Mouse (Mus musculus) heart, adult 2 months (tissue): Measurements from ENCODE around the gene Pxylp1. TPM values are rescaled to one million over a fixed set of nuclear protein-coding genes. Genes with fewer than 3 reads are reported as not detected.

Source experiments
- DNase-seq, 2 experiments: peaks; one replicate each; pipeline ENCODE4 v3.0.0; 2021
- H3K27ac ChIP-seq: fragments of 200-600 bp; 2 replicates; pipeline ENCODE4 v1.8.1; 2022
- H3K27me3 ChIP-seq: fragments of 200-500 bp; 2 replicates; pipeline ENCODE4 v1.6.1; 2012; ENCODE audit warnings: mild to moderate bottlenecking, low read length, inconsistent platforms, mixed read lengths; ENCODE audit not compliant: control insufficient read depth, insufficient read depth
- H3K36me3 ChIP-seq: fragments of 200-500 bp; 2 replicates; pipeline ENCODE4 v1.6.1; 2012; ENCODE audit warnings: low read length, inconsistent platforms; ENCODE audit not compliant: control insufficient read depth, insufficient read depth
- H3K4me1 ChIP-seq: fragments of 200-500 bp; 2 replicates; pipeline ENCODE4 v1.6.1; 2011; ENCODE audit warnings: low read length; ENCODE audit not compliant: control insufficient read depth, insufficient read depth
- H3K4me3 ChIP-seq: fragments of 200-600 bp; 2 replicates; pipeline ENCODE4 v1.8.1; 2022
- H3K79me2 ChIP-seq: fragments of 200-500 bp; replicated peaks from 2 replicates; pipeline ENCODE4 v1.6.1; 2012; ENCODE audit warnings: mild to moderate bottlenecking, inconsistent platforms, low read length, moderate library complexity, mixed read lengths; ENCODE audit not compliant: control insufficient read depth, insufficient read depth
- H3K9ac ChIP-seq: fragments of 200-500 bp; 2 replicates; pipeline ENCODE4 v1.6.1; 2012; ENCODE audit warnings: low read depth, mild to moderate bottlenecking, control low read depth, inconsistent platforms, low read length, mixed read lengths
- CTCF ChIP-seq: fragments of 200-600 bp; IDR thresholded peaks from 2 replicates; pipeline ENCODE4 v1.8.1; 2022; ENCODE audit warnings: antibody characterized with exemption, mild to moderate bottlenecking, moderate library complexity
- EP300 ChIP-seq: fragments of 200-500 bp; IDR thresholded peaks from 2 replicates; pipeline ENCODE4 v1.6.1; 2011; ENCODE audit warnings: low read depth, low read length, control low read depth; ENCODE audit not compliant: insufficient read depth
- POLR2A ChIP-seq: fragments of 200-500 bp; IDR thresholded peaks from 2 replicates; pipeline ENCODE4 v1.6.1; 2011; ENCODE audit warnings: mild to moderate bottlenecking, low read depth, low read length, control low read depth; ENCODE audit not compliant: insufficient read depth
- WGBS: fragments of 180-500 bp; shearing (Covaris S2); methylation state at CpG from one replicate; pipeline ENCODE4 v1.1.7; 2018; 5-methylcytosine and 5-hydroxymethylcytosine counted together
- intact Hi-C: fragments of 180-260 bp; cut with DNase I; formaldehyde crosslinking; loops from one replicate; pipeline ENCODE4 v1.15.1; 2025
- polyA plus RNA-seq: library from polyadenylated mRNA; depleted of rRNA; stranded (reverse); fragments of >200 nt; gene quantifications from 2 replicates; pipeline ENCODE4 v1.2.3, GENCODE M21; 2012
- total RNA-seq, 2 experiments: library from RNA; stranded (reverse); gene quantifications; 2 replicates each; pipeline ENCODE4 v1.2.3; 2021

Gene Pxylp1
- total and polyA plus RNA-seq, 3 experiments, result 6.5 to 16.9 (median 16.3) TPM

DNA sequence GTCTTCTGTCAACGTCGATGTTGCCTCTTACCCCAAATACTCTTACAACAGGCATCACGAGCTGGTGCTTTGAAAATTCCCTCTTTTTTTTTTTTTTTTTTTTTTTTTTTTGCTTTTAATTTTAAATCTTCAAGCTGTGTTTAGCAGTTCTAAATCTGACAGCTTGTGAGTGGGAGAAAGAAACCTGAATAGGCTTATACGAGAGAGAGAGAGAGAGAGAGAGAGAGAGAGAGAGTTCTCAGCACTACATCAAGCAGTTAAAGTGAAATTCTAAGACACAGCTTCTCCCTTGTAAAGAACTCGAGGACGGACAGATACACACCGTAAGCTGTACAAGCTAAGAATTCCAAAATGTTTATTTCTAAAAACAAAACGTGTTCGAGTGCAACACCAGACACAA lies 69.5 kb downstream of the Pxylp1 start:
- Histone ChIP-seq H3K4me3 (no peak overlapping the region), H3K36me3 (no peaks in the 10 kb centered on the region), H3K9ac (no peak overlapping the region), H3K27me3 (no peaks in the 10 kb centered on the region), H3K79me2 (no peaks in the 10 kb centered on the region), H3K4me1 (peaks cover 1% of the 10 kb centered on the region), H3K27ac (no peak overlapping the region)
- DNase-seq, result no peak
- TF ChIP-seq POLR2A (no peak), CTCF (no peak), EP300 (no peak)
- intact Hi-C loops, result no loop called here
- WGBS, result 91% methylated on average over 9 of the region's 9 CpGs

DNA sequence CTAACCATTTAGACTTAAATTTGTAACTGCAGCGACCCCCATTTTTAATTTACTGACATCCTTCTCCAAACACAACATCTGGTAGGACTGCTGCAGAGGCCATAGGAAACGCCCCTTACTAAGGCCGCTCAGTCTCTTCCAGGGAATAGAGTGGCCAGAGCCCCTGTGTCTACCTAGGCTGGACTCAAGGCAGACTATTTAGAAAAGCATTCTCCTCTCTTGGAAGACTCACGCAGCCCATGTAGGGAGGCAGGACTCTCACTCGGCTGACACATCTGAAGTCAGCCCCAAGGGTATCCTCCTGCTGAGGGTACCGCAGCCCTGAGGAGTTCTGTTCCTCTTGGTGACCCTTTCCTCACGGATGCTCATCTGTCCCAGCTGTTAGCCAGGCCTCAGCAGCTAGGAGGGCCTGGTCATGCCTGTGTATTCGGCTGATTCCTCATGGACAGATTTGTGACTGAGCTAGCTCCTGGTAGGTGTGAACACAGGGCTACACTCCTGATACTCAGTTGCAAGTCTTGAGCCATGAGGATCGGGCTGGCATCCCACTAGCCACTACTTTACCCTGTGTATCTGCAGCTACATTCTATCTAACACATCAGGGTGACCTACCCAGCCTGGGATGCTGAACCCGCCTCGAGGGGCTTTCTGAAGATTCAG lies 73.5 kb downstream of the Pxylp1 start:
- no peak overlapping the region for H3K9ac ChIP-seq
- 59% methylated on average over 11 of the region's 11 CpGs for WGBS
- TF ChIP-seq POLR2A (no peak), EP300 (no peak)
- H3K36me3 ChIP-seq, result no peaks in the 10 kb centered on the region
- H3K27me3 ChIP-seq, result no peaks in the 10 kb centered on the region
- H3K27ac ChIP-seq, result no peak overlapping the region
- no peaks in the 10 kb centered on the region for H3K79me2 ChIP-seq
- DNase-seq, result no peak
- intact Hi-C loops, result loop anchor here (1.0 to 2.0 kb wide), 3 partner anchors 60 to 246 kb away; no protein-coding TSS in a partner anchor
- no peak overlapping the region for H3K4me3 ChIP-seq
- H3K4me1 ChIP-seq, result peaks cover 1% of the 10 kb centered on the region

GRCm38 (mm10) chr9:96818128-96818821 lies 74.2 kb downstream of the Pxylp1 start:
- Histone ChIP-seq H3K4me3 (no peak overlapping the region), H3K27me3 (no peaks in the 10 kb centered on the region), H3K27ac (no peak overlapping the region), H3K36me3 (no peaks in the 10 kb centered on the region), H3K4me1 (no peaks in the 10 kb centered on the region), H3K79me2 (no peaks in the 10 kb centered on the region), H3K9ac (no peak overlapping the region; the same call in 1 of the 2 replicates)
- intact Hi-C loops, result loop anchor here (1.0 to 2.0 kb wide), 3 partner anchors 59 to 245 kb away; no protein-coding TSS in a partner anchor
- DNase-seq, result peak in 1 of 2 experiments; percentile 23
- TF ChIP-seq CTCF, result peak; percentile 92
- TF ChIP-seq POLR2A, result no peak
- 35% methylated on average over 7 of the region's 7 CpGs for WGBS

DNA sequence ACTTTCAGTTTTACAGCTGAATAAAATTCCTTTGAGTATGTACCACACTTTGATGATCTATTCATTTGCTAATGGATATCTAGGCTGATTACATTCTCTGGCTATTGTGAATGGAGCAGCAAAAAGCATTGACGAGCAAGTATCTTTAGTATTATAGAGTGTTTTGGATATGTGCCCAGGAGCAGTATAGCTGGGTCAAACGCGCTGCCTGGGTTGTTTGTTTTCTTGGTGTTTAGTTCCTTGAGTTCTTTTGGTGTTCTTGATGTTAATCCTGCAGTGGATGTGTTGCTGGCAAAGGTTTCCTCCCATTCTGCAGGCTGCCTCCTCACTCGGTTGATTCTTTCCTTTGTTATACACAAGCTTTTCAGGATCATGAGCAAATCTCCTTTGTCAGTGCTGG lies 80.5 kb downstream of the Pxylp1 start:
- Histone ChIP-seq H3K4me1 (no peaks in the 10 kb centered on the region), H3K79me2 (no peaks in the 10 kb centered on the region), H3K4me3 (no peak overlapping the region), H3K36me3 (no peaks in the 10 kb centered on the region), H3K27ac (no peak overlapping the region), H3K27me3 (no peaks in the 10 kb centered on the region), H3K9ac (no peak overlapping the region)
- TF ChIP-seq POLR2A (no peak), CTCF (no peak), EP300 (no peak)
- intact Hi-C loops, result no loop called here
- no peak for DNase-seq
- WGBS, result 54% methylated on average over 4 of the region's 4 CpGs

GRCm38 (mm10) chr9:96800131-96800825 lies 92.2 kb downstream of the Pxylp1 start:
- H3K4me1 ChIP-seq, result 0 out of 2 replicates have a peak, but pooled peaks cover under 1% of the 10 kb centered on the region
- intact Hi-C loops, result no loop called here
- H3K4me3 ChIP-seq, result no peak overlapping the region
- TF ChIP-seq EP300 (no peak), POLR2A (no peak), CTCF (peak; percentile 47)
- H3K79me2 ChIP-seq, result no peaks in the 10 kb centered on the region
- no peaks in the 10 kb centered on the region for H3K27me3 ChIP-seq
- no peaks in the 10 kb centered on the region for H3K36me3 ChIP-seq
- no peak for DNase-seq
- WGBS, result 23% methylated on average over 5 of the region's 5 CpGs
- H3K27ac ChIP-seq, result no peak overlapping the region
- H3K9ac ChIP-seq, result no peak overlapping the region

GRCm38 (mm10) chr9:96797311-96797710 lies 95.2 kb downstream of the Pxylp1 start:
- intact Hi-C loops, result no loop called here
- H3K9ac ChIP-seq, result no peak overlapping the region
- 70% methylated on average over 3 of the region's 3 CpGs for WGBS
- no peaks in the 10 kb centered on the region for H3K36me3 ChIP-seq
- H3K27ac ChIP-seq, result no peak overlapping the region
- H3K4me1 ChIP-seq, result 0 out of 2 replicates have a peak, but pooled peaks cover 2% of the 10 kb centered on the region
- no peak for DNase-seq
- no peaks in the 10 kb centered on the region for H3K27me3 ChIP-seq
- no peak for TF ChIP-seq POLR2A
- no peak for TF ChIP-seq CTCF
- TF ChIP-seq EP300, result no peak
- no peaks in the 10 kb centered on the region for H3K79me2 ChIP-seq
- H3K4me3 ChIP-seq, result no peak overlapping the region
